Mouse (Mus musculus): ENCODE results near the gene Nipa1.

GRCm38 (mm10) chr7:56019930-56020253, at the start of gene Nipa1:
- TF ChIP-seq CTCF (IDR thresholded peaks at IDR 0.05; ENCODE audit: low read depth) (no peak), EP300 (IDR thresholded peaks at IDR 0.05; ENCODE audit: low read depth) (no peak)
